Mouse (Mus musculus) lung, postnatal 0 days (tissue): ENCODE measurements at regions not wholly inside any gene's neighbourhood (a gene's known extent, or its start where the extent isn't known, plus 50 kb on each side); places are given as distances from the start of the nearest gene placed in this dataset.

Source experiments
- CTCF ChIP-seq: IDR thresholded peaks from 2 replicates; pipeline ENCODE4 v1.5.1; 2016; ENCODE audit warnings: antibody characterized with exemption, mild to moderate bottlenecking
- EP300 ChIP-seq: IDR thresholded peaks from 2 replicates; pipeline ENCODE4 v1.6.1; 2016; ENCODE audit warnings: antibody characterized with exemption, mild to moderate bottlenecking, control low read depth

DNA sequence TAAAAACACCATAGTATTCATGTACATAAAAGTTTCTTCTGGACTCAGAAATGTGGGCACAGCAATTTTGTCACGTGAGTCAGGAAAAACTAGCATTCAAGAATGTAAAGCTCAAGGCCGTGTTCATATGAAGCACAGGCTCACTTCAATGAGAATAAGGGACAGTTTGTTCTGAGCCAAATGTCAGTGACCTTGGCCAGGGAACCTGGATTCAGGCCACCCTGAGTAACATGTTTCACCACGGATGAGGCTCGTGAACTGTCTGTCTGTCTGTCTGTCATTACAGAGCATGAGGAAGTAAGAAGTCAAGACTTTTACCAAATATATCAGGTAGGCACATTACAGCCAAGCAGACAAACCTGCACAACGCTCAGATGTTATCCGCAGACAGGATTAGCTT lies 74.3 kb upstream of the Nr5a2 start:
- no peak for TF ChIP-seq CTCF
- TF ChIP-seq EP300, result no peak
